Comparison of ENCODE assay signal across 46 mouse cellular contexts in genomic region chr14:32097691-32098090, GRCm38 (mm10). TPM values are rescaled to one million over a fixed set of nuclear protein-coding genes. Genes with fewer than 3 reads are reported as not detected.
"Had no signal": no experiment of that assay in that cellular context is flagged by ENCODE, and none has a peak within 500 bp of the region (broad histone marks: within the 10 kb centered on the region; RNA-seq: fewer than 3 reads in every experiment).

No protein-coding gene starts in this region.

- H3K9ac ChIP-seq: limb, embryonic 12.5 days; limb, embryonic 13.5 days; limb, embryonic 15.5 days; liver, embryonic 12.5 days; liver, embryonic 13.5 days; liver, embryonic 14.5 days; liver, embryonic 15.5 days; liver, postnatal 0 days; lung, embryonic 14.5 days; lung, embryonic 15.5 days; midbrain, embryonic 12.5 days; midbrain, embryonic 13.5 days; midbrain, embryonic 15.5 days had no signal

- H3K4me3 ChIP-seq: limb, embryonic 10.5 days; limb, embryonic 12.5 days; limb, embryonic 13.5 days; limb, embryonic 15.5 days; liver, embryonic 12.5 days; liver, embryonic 13.5 days; liver, embryonic 15.5 days; lung, embryonic 15.5 days; megakaryocyte, embryonic 14.5 days; midbrain, embryonic 10.5 days; midbrain, embryonic 12.5 days; midbrain, embryonic 13.5 days; midbrain, embryonic 15.5 days; myocyte had no signal

- H3K27me3 ChIP-seq: limb, embryonic 12.5 days; limb, embryonic 13.5 days; limb, embryonic 15.5 days; liver, embryonic 12.5 days; liver, embryonic 13.5 days; liver, embryonic 15.5 days; lung, embryonic 15.5 days; megakaryocyte, embryonic 14.5 days; midbrain, embryonic 12.5 days; midbrain, embryonic 13.5 days; midbrain, embryonic 15.5 days had no signal

- H3K9me3 ChIP-seq: limb, embryonic 10.5 days; limb, embryonic 12.5 days; limb, embryonic 13.5 days; limb, embryonic 15.5 days; liver, embryonic 12.5 days; liver, embryonic 13.5 days; liver, embryonic 15.5 days; lung, embryonic 15.5 days; midbrain, embryonic 10.5 days; midbrain, embryonic 12.5 days; midbrain, embryonic 13.5 days; midbrain, embryonic 15.5 days had no signal

- ATAC-seq: liver, embryonic 12.5 days; liver, postnatal 0 days; lung, postnatal 0 days; midbrain, embryonic 13.5 days; midbrain, embryonic 15.5 days; midbrain, embryonic 16.5 days had no signal

- H3K4me2 ChIP-seq: limb, embryonic 12.5 days; limb, embryonic 13.5 days; limb, embryonic 15.5 days; liver, embryonic 11.5 days; liver, embryonic 12.5 days; liver, embryonic 13.5 days; liver, embryonic 15.5 days; lung, embryonic 14.5 days; lung, embryonic 15.5 days; midbrain, embryonic 11.5 days; midbrain, embryonic 12.5 days; midbrain, embryonic 13.5 days; midbrain, embryonic 15.5 days had no signal

- H3K27ac ChIP-seq: limb, embryonic 10.5 days; limb, embryonic 12.5 days; limb, embryonic 13.5 days; limb, embryonic 15.5 days; liver, embryonic 12.5 days; liver, embryonic 13.5 days; liver, embryonic 14.5 days; liver, embryonic 15.5 days; lung, embryonic 15.5 days; macrophage; midbrain, embryonic 10.5 days; midbrain, embryonic 12.5 days; midbrain, embryonic 13.5 days; midbrain, embryonic 15.5 days had no signal

- H3K4me1 ChIP-seq: limb, embryonic 10.5 days; limb, embryonic 12.5 days; limb, embryonic 13.5 days; limb, embryonic 15.5 days; liver, embryonic 13.5 days; lung, embryonic 15.5 days; midbrain, embryonic 10.5 days; midbrain, embryonic 12.5 days; midbrain, embryonic 13.5 days; midbrain, embryonic 15.5 days had no signal

- DNase-seq: left cerebral cortex, postnatal 4 days; liver; liver, embryonic 13.5 days; liver, postnatal 0 days; lung, adult 18-20 months; lung, adult 2 months; lung, embryonic 14.5 days; lung, postnatal 10 days; lung, postnatal 14 days; lung, postnatal 36 days; lung, postnatal 4 days; midbrain, embryonic 14.5 days had no signal

RNA-seq across cellular contexts. Expression of gene Msmb, which starts 44.1 kb away (rescaled TPM):
- total RNA-seq: left cerebral cortex, postnatal 10 days; left cerebral cortex, postnatal 14 days; left cerebral cortex, postnatal 25 days; left cerebral cortex, postnatal 36 days; left cerebral cortex, postnatal 4 days; liver, adult 2 months; megakaryocyte progenitor cell, adult 5-6 weeks; megakaryocyte, adult 5-6 weeks; megakaryocyte-erythroid progenitor cell, adult 5-6 weeks; midbrain, postnatal 0 days; monocyte, adult 5-6 weeks had no signal
- polyA plus RNA-seq: limb, embryonic 10.5 days; limb, embryonic 11.5 days; limb, embryonic 12.5 days; limb, embryonic 13.5 days; limb, embryonic 14.5 days; limb, embryonic 15.5 days; liver, adult 2 months; liver, embryonic 11.5 days; liver, embryonic 16.5 days; lung, adult 2 months; lung, embryonic 14.5 days; lung, embryonic 15.5 days; lung, embryonic 16.5 days; lung, postnatal 0 days; macrophage; midbrain, embryonic 10.5 days; midbrain, embryonic 11.5 days; midbrain, embryonic 12.5 days; midbrain, embryonic 13.5 days; midbrain, embryonic 14.5 days; midbrain, embryonic 15.5 days; midbrain, embryonic 16.5 days; midbrain, postnatal 0 days; myocyte; neural tube, embryonic 11.5 days had no signal
